Mouse (Mus musculus) thymus, adult 2 months (tissue): ENCODE measurements around the gene Gm13285.
"Not testable (repeated sequence)": the region's sequence is repeated elsewhere in the genome, so short reads cannot be mapped to it uniquely, and the experiment has no call there.

Source experiments
- CTCF ChIP-seq: fragments of 200-500 bp; IDR thresholded peaks from 2 replicates; pipeline ENCODE4 v1.5.1; 2012; ENCODE audit warnings: mild to moderate bottlenecking, control low read depth, low read length, moderate library complexity, borderline replicate concordance; ENCODE audit not compliant: control insufficient read depth, poor library complexity, insufficient read depth; ENCODE audit errors: extremely low read depth
- POLR2A ChIP-seq: fragments of 200-500 bp; IDR thresholded peaks from 2 replicates; pipeline ENCODE4 v1.6.1; 2012; ENCODE audit warnings: mild to moderate bottlenecking, low read length, control low read depth, moderate library complexity; ENCODE audit not compliant: control insufficient read depth, poor library complexity, insufficient read depth; ENCODE audit errors: extremely low read depth

- TF ChIP-seq CTCF, POLR2A: not testable (repeated sequence)
Measured at GRCm38 (mm10) chr4:88781831-88782230, 17.6 kb upstream of the Gm13285 start, which contains the start of gene Ifnz.
